Mouse (Mus musculus) gastrocnemius, adult 2 months (tissue): ENCODE results near the gene Rubcnl. TPM values are rescaled to one million over a fixed set of nuclear protein-coding genes. Genes with fewer than 3 reads are reported as not detected.

Source experiments
- DNase-seq: peaks from one replicate; pipeline ENCODE4 v3.0.0; 2022
- H3K27ac ChIP-seq: fragments of 200-600 bp; 2 replicates; pipeline ENCODE4 v1.8.1; 2022; ENCODE audit warnings: mild to moderate bottlenecking
- H3K4me3 ChIP-seq: fragments of 200-600 bp; 2 replicates; pipeline ENCODE4 v1.8.1; 2022; ENCODE audit warnings: mild to moderate bottlenecking, moderate library complexity
- CTCF ChIP-seq: fragments of 200-600 bp; IDR thresholded peaks from 2 replicates; pipeline ENCODE4 v1.8.1; 2022; ENCODE audit warnings: antibody characterized with exemption, mild to moderate bottlenecking, moderate library complexity
- intact Hi-C: fragments of 180-260 bp; cut with DNase I; formaldehyde crosslinking; loops from one replicate; pipeline ENCODE4 v1.15.1; 2025
- total RNA-seq, 2 experiments: library from RNA; stranded (reverse); gene quantifications; 2 replicates each; pipeline ENCODE4 v1.2.3; 2021

Gene Rubcnl
- total RNA-seq, 2 experiments from 2014 or later, result 0.08 to 0.18 TPM

GRCm38 (mm10) chr14:74996556-74996955 lies 19.3 kb upstream of the Rubcnl start:
- TF ChIP-seq CTCF, result no peak
- intact Hi-C loops, result no loop called here
- no peak for DNase-seq
- Histone ChIP-seq H3K27ac (no peak overlapping the region), H3K4me3 (no peak overlapping the region)

GRCm38 (mm10) chr14:74997041-74997440 lies 18.8 kb upstream of the Rubcnl start:
- intact Hi-C loops, result no loop called here

GRCm38 (mm10) chr14:75001364-75001763 lies 14.5 kb upstream of the Rubcnl start:
- DNase-seq, result no peak
- intact Hi-C loops, result no loop called here
- H3K27ac ChIP-seq, result no peak overlapping the region
- H3K4me3 ChIP-seq, result no peak overlapping the region
- TF ChIP-seq CTCF, result no peak

More at GRCm38 (mm10) chr14:74997041-74997440, 18.8 kb upstream of the Rubcnl start:
- TF ChIP-seq CTCF, result no peak
- no peak for DNase-seq
- no peak overlapping the region for H3K4me3 ChIP-seq
- H3K27ac ChIP-seq, result no peak overlapping the region

GRCm38 (mm10) chr14:75003356-75003755 lies 12.5 kb upstream of the Rubcnl start:
- H3K4me3 ChIP-seq, result no peak overlapping the region
- TF ChIP-seq CTCF, result no peak
- intact Hi-C loops, result no loop called here
- DNase-seq, result no peak
- no peak overlapping the region for H3K27ac ChIP-seq

- Histone ChIP-seq H3K27ac (no peak overlapping the region), H3K4me3 (no peak overlapping the region)
- no peak for TF ChIP-seq CTCF
- intact Hi-C loops, result no loop called here
- no peak for DNase-seq
Measured at GRCm38 (mm10) chr14:75005478-75006199, 10.2 kb upstream of the Rubcnl start.

- DNase-seq, result no peak
- Histone ChIP-seq H3K4me3 (no peak overlapping the region), H3K27ac (no peak overlapping the region)
- intact Hi-C loops, result no loop called here
- no peak for TF ChIP-seq CTCF
Measured at GRCm38 (mm10) chr14:75010346-75010745, 5.5 kb upstream of the Rubcnl start.

- Histone ChIP-seq H3K4me3 (no peak overlapping the region), H3K27ac (no peak overlapping the region)
- TF ChIP-seq CTCF, result no peak
- intact Hi-C loops, result no loop called here
- DNase-seq, result no peak
Measured at GRCm38 (mm10) chr14:75010986-75011655, 4.7 kb upstream of the Rubcnl start.

GRCm38 (mm10) chr14:75016715-75017020 lies 841 bp downstream of the Rubcnl start:
- Histone ChIP-seq H3K27ac (no peak overlapping the region), H3K4me3 (peak overlapping the region; percentile 73)
- intact Hi-C loops, result no loop called here
- no peak for DNase-seq
- no peak for TF ChIP-seq CTCF

- Histone ChIP-seq H3K4me3 (no peak overlapping the region), H3K27ac (no peak overlapping the region)
- TF ChIP-seq CTCF, result no peak
- DNase-seq, result no peak
- intact Hi-C loops, result no loop called here
Measured at GRCm38 (mm10) chr14:75017277-75017676, 1.4 kb downstream of the Rubcnl start.

GRCm38 (mm10) chr14:75017877-75018825 lies 2.3 kb downstream of the Rubcnl start:
- Histone ChIP-seq H3K4me3 (no peak overlapping the region), H3K27ac (no peak overlapping the region)
- intact Hi-C loops, result no loop called here
- no peak for DNase-seq
- TF ChIP-seq CTCF, result no peak

- no peak for TF ChIP-seq CTCF
- intact Hi-C loops, result no loop called here
- no peak overlapping the region for H3K27ac ChIP-seq
- DNase-seq, result no peak
- no peak overlapping the region for H3K4me3 ChIP-seq
Measured at GRCm38 (mm10) chr14:75018829-75019228, 3.0 kb downstream of the Rubcnl start.

- Histone ChIP-seq H3K27ac (no peak overlapping the region), H3K4me3 (no peak overlapping the region)
- no peak for TF ChIP-seq CTCF
- intact Hi-C loops, result no loop called here
- no peak for DNase-seq
Measured at GRCm38 (mm10) chr14:75020581-75021253, 4.9 kb downstream of the Rubcnl start.
